Mouse (Mus musculus): ENCODE data around the gene Gm49337. TPM values are rescaled to one million over a fixed set of nuclear protein-coding genes. Genes with fewer than 3 reads are reported as not detected.

The Gm49337 gene
- not detected in 2 replicates for polyA plus RNA-seq (2015; fragmentation: Nextera tagmentation; extraction: Ambion mirVana)

DNA sequence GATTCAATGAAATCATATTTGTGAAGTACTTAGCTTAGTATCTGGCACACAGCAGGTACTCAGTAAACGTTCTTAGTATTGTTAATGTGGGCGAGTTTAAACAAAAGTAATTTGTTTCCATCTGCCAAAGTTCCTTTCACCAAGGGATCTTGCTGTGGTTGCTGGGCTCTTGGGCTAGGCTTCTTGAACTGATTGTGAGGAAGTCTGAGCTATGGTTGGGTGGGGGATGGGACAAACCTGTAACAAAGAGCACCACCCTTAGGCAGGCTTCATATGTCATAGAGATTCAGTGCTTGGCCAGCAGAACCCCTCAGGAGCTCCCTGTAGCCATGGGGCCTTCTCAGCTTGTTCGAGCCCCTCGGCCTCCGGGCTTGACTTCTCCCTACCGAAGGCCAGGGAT, at the start of gene Gm49337, which contains the start of gene 1700042G07Rik:
Gene Gm49337 (plus strand): TSS at position 313 of the 400 bp plus-strand sequence.
Gene 1700042G07Rik (plus strand): TSS at position 301 of the 400 bp plus-strand sequence.
- Histone ChIP-seq H3K4me2 (replicated peaks) (no peak within 1 kb of the TSS), H3K27ac (no peak within 1 kb of the TSS), H3K4me1 (peaks cover 35% of the 10 kb centered on the region), H3K36me3 (no peaks in the 10 kb centered on the region), H3K9ac (no peak within 1 kb of the TSS), H3K4me3 (no peak within 1 kb of the TSS), H3K27me3 (no peaks in the 10 kb centered on the region), H3K9me3 (no peaks in the 10 kb centered on the region)
- 89% methylated on average over 6 of the region's 6 CpGs for WGBS
- ATAC-seq (ENCODE audit: low FRiP score, low read depth): no peak

GRCm38 (mm10) chr4:116123602-116124519, 49.3 kb upstream of the Gm49337 start, which contains the start of the genes Rad54l and Pomgnt1:
Gene Rad54l (minus strand): TSS chr4:116123690.
Gene Pomgnt1 (plus strand): TSS chr4:116123840.
- WGBS: 2% methylated on average over 24 of the region's 24 CpGs
- H3K4me2 ChIP-seq (replicated peaks): peak within 1 kb of the TSS; percentile 70
- H3K4me1 ChIP-seq: peaks cover 20% of the 10 kb centered on the region
- H3K27me3 ChIP-seq: no peaks in the 10 kb centered on the region
- peak within 1 kb of the TSS; percentile 73 for H3K9ac ChIP-seq
- no peaks in the 10 kb centered on the region for H3K9me3 ChIP-seq
- peak; percentile 98 for ATAC-seq (ENCODE audit: low FRiP score, low read depth)
- H3K36me3 ChIP-seq: peaks cover under 1% of the 10 kb centered on the region
- peak within 1 kb of the TSS; percentile 62 for H3K4me3 ChIP-seq
- peak within 1 kb of the TSS; percentile 34; the same call in 1 of the 2 replicates for H3K27ac ChIP-seq

- no peak overlapping the region for H3K9ac ChIP-seq
- ATAC-seq (ENCODE audit: low FRiP score, low read depth): no peak
Measured at GRCm38 (mm10) chr4:116125803-116126386, 47.3 kb upstream of the Gm49337 start.

DNA sequence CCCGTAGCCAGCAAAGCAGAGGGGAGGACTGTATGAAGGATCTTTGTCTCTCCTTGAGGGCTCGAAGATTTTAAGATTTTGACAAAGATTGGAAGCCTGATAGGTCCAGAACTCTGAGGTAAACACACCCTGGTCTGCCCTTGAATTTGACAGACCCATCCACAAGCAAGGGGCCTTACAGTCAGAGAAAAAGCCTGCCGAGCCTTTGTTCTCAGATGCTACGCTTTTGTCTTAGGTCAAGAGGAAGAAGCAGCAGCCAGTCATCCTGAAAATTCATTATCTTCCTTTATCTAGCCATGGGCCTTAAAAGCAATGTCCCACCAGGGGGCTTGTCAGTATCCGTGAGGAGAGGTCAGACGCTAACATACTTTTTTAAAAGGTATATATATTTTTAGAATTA, 45.2 kb upstream of the Gm49337 start:
- Histone ChIP-seq H3K9me3 (no peaks in the 10 kb centered on the region), H3K9ac (no peak overlapping the region), H3K27ac (no peak overlapping the region), H3K4me1 (peaks cover 13% of the 10 kb centered on the region), H3K27me3 (no peaks in the 10 kb centered on the region), H3K4me2 (replicated peaks) (no peak overlapping the region), H3K4me3 (no peak overlapping the region), H3K36me3 (no peaks in the 10 kb centered on the region)
- ATAC-seq (ENCODE audit: low FRiP score, low read depth): no peak
- WGBS: 81% methylated on average over 6 of the region's 6 CpGs

More at GRCm38 (mm10) chr4:116125803-116126386, 47.3 kb upstream of the Gm49337 start:
- Histone ChIP-seq H3K9me3 (no peaks in the 10 kb centered on the region), H3K4me2 (replicated peaks) (no peak overlapping the region), H3K4me3 (no peak overlapping the region), H3K27ac (no peak overlapping the region), H3K36me3 (no peaks in the 10 kb centered on the region), H3K27me3 (no peaks in the 10 kb centered on the region), H3K4me1 (peaks cover 20% of the 10 kb centered on the region)
- 92% methylated on average over 4 of the region's 4 CpGs for WGBS

DNA sequence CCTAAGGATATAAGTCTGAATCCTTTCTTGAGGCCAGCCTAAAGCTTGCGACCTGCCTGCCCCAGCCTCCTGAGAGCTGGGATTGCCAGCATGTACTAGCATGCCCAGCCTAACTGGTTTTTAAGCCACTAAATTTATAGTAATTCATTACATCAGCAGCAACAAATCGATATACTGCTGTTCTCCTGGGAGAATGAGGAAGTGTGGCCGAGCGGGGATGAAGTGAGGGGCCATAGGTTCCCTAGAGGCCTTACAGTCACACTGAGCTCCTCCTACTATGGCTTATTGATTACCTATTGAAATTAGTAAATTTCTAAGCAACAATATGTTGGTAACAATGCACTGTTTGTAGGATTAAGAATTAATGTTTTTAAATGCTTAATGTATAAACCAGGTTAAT, 40.1 kb upstream of the Gm49337 start:
- no peak overlapping the region for H3K9ac ChIP-seq
- ATAC-seq (ENCODE audit: low FRiP score, low read depth): no peak
- H3K4me1 ChIP-seq: no peaks in the 10 kb centered on the region
- no peaks in the 10 kb centered on the region; the same call in 1 of the 2 replicates for H3K36me3 ChIP-seq
- no peaks in the 10 kb centered on the region for H3K27me3 ChIP-seq
- H3K4me2 ChIP-seq (replicated peaks): no peak overlapping the region
- no peak overlapping the region for H3K27ac ChIP-seq
- 76% methylated on average over 4 of the region's 4 CpGs for WGBS
- no peak overlapping the region for H3K4me3 ChIP-seq
- no peaks in the 10 kb centered on the region for H3K9me3 ChIP-seq

DNA sequence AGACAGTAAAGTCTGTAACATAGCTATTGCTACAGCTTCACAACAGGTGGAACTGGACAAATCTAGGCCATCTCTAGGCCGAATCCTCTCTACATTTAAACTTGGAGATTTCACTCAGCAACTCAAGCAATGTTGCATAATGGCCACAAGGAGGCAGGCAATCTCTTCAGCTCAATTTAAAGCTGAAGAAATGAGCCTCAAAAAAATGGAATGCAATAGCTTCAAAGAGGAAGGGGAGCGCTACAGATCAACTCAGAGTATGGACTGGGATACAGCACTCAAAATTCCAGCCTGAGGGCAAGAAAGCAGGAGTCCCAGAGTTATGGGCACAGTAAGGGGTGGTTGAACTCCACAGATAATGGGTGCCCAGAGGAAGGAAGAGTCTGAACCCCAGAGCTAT, 38.2 kb upstream of the Gm49337 start:
- Histone ChIP-seq H3K36me3 (no peaks in the 10 kb centered on the region; the same call in 1 of the 2 replicates), H3K9me3 (no peaks in the 10 kb centered on the region), H3K27ac (no peak overlapping the region), H3K9ac (no peak overlapping the region), H3K27me3 (no peaks in the 10 kb centered on the region), H3K4me3 (no peak overlapping the region), H3K4me2 (replicated peaks) (no peak overlapping the region), H3K4me1 (no peaks in the 10 kb centered on the region)
- no peak for ATAC-seq (ENCODE audit: low FRiP score, low read depth)
- WGBS: 44% methylated on average over 2 of the region's 2 CpGs

GRCm38 (mm10) chr4:116137421-116137996, 35.7 kb upstream of the Gm49337 start:
- 53% methylated on average over 13 of the region's 13 CpGs for WGBS
- Histone ChIP-seq H3K27ac (no peak overlapping the region), H3K4me1 (no peaks in the 10 kb centered on the region), H3K4me2 (replicated peaks) (no peak overlapping the region), H3K9ac (no peak overlapping the region), H3K4me3 (no peak overlapping the region), H3K27me3 (0 out of 2 replicates have a peak, but pooled peaks cover 2% of the 10 kb centered on the region), H3K9me3 (no peaks in the 10 kb centered on the region), H3K36me3 (no peaks in the 10 kb centered on the region; the same call in 1 of the 2 replicates)
- ATAC-seq (ENCODE audit: low FRiP score, low read depth): no peak

DNA sequence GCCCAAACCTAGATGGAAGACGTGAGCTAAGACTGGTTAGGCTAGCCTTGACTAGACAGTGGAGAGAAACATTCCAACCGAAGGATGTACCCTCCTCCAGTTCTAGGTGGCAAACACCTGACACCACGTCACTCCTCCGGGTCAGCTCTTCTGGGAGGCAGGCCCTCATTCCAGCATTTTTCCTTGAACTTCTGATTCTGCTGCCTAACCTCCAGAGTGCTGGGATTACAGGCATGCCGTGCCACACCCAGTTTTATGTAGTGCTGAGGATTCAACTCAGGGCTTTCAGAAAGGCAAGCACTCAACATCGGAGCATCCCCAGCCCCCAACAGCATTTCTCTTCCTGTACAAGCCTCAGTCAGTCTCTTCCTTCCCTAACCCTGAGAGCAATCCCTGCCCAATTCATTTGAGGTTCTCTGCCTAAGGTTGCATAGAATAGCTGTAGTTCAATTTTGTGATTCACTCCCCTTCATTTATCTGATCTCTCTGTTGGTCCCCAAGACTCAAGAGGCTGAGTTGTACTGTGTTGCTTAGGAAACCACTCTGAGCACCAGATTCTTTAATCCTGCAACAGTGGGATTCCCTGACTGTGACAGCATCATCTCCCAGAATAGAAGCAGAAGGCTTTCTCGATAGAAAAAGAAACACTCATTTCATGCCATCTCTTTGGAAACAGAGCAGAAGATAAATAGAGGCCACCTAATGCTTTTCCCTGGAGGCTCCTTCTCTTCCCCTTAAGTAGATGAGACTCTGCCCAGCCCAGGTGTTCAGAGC, 32.2 kb upstream of the Gm49337 start:
- 78% methylated on average over 7 of the region's 7 CpGs for WGBS
- ATAC-seq (ENCODE audit: low FRiP score, low read depth): no peak
- Histone ChIP-seq H3K4me2 (replicated peaks) (no peak overlapping the region), H3K4me1 (peaks cover 14% of the 10 kb centered on the region), H3K4me3 (no peak overlapping the region), H3K9me3 (no peaks in the 10 kb centered on the region), H3K27ac (no peak overlapping the region), H3K9ac (no peak overlapping the region), H3K36me3 (no peaks in the 10 kb centered on the region; the same call in 1 of the 2 replicates), H3K27me3 (peaks cover 12% of the 10 kb centered on the region)

DNA sequence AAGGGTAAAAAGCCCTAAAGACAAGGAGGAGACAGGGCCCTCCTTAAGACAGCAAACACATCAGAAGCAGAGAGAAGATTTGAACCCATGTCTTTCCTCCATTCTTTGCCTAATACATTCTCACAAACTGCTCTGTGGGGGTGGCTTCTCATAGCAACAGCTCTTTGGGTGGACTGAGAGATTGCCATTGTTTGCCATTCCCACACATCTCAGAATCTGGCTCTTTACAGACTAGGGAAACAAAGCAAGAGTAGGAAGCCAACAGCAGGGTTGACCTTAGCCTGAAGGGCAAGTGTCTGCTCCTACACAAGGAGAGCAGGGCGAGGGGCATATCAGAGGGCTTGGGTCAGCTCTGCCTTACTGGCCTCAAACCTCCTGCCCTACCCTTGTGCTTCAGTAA, 31.4 kb upstream of the Gm49337 start:
- H3K9ac ChIP-seq: no peak overlapping the region
- 81% methylated on average over 1 of the region's 1 CpGs for WGBS
- H3K36me3 ChIP-seq: no peaks in the 10 kb centered on the region; the same call in 1 of the 2 replicates
- no peaks in the 10 kb centered on the region for H3K9me3 ChIP-seq
- H3K27ac ChIP-seq: no peak overlapping the region
- H3K4me3 ChIP-seq: no peak overlapping the region
- peaks cover 12% of the 10 kb centered on the region for H3K27me3 ChIP-seq
- H3K4me1 ChIP-seq: peaks cover 14% of the 10 kb centered on the region
- no peak overlapping the region for H3K4me2 ChIP-seq (replicated peaks)
- ATAC-seq (ENCODE audit: low FRiP score, low read depth): no peak

DNA sequence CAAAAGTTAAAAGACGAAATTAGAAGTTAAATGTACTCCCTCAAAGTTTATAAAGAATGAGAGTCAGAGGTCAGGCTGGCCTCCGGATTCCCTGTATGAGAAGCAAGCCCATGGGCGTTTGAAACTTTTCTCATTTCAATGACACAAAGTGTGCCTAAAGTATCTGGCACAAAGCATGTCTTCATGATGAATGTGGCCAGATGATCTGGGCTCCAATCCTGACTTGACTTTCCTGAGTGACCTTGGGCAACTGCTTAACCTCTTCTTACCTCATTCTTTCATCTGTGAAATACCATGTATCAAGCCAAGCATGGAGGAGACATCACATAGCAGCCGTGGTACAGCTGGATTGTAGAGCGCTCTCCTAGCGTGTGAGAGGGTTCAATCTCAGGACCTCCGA, 30.9 kb upstream of the Gm49337 start:
- Histone ChIP-seq H3K4me2 (replicated peaks) (no peak overlapping the region), H3K4me1 (peaks cover 14% of the 10 kb centered on the region), H3K4me3 (no peak overlapping the region), H3K9me3 (no peaks in the 10 kb centered on the region), H3K27me3 (peaks cover 12% of the 10 kb centered on the region), H3K36me3 (no peaks in the 10 kb centered on the region; the same call in 1 of the 2 replicates), H3K27ac (no peak overlapping the region), H3K9ac (no peak overlapping the region)
- WGBS: 83% methylated on average over 7 of the region's 7 CpGs
- ATAC-seq (ENCODE audit: low FRiP score, low read depth): no peak

DNA sequence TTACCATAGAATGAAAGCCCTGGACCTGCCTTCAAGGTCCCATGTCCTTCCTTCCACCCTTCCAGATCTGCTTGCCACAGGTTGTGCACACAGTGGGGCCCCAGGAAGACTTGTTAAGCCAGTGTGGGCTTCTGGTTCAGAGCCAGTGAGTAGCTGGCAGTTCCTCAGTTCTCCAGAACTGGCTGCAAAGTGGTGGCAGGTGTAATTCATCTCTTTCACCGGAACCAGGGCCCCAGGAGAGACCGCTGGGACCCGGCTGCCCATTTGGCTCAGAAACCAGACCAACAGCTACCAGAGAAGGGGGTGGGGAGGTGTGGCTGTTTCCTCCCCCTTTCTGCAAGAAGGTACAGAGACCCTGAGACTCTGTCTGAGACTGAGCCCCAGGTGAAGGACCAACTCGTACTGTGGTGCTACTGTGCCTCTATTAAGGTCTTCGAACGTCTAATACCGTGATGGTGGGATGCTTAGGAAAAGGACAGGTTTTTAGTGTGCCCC, 29.8 kb upstream of the Gm49337 start:
- H3K4me2 ChIP-seq (replicated peaks): peak overlapping the region; percentile 91
- H3K36me3 ChIP-seq: no peaks in the 10 kb centered on the region
- H3K4me3 ChIP-seq: peak overlapping the region; percentile 78
- no peak overlapping the region for H3K27ac ChIP-seq
- peak overlapping the region; percentile 81 for H3K9ac ChIP-seq
- ATAC-seq (ENCODE audit: low FRiP score, low read depth): no peak
- H3K4me1 ChIP-seq: peaks cover 14% of the 10 kb centered on the region
- H3K9me3 ChIP-seq: no peaks in the 10 kb centered on the region
- H3K27me3 ChIP-seq: peaks cover 12% of the 10 kb centered on the region
- 4% methylated on average over 7 of the region's 7 CpGs for WGBS

Data from limb, embryonic 13.5 days (tissue).